Mouse (Mus musculus): ENCODE results near the gene Rab11fip3. TPM values are rescaled to one million over a fixed set of nuclear protein-coding genes. Genes with fewer than 3 reads are reported as not detected.

The Rab11fip3 gene
- polyA plus RNA-seq, 1 experiment, result 19.7 TPM

GRCm38 (mm10) chr17:25967652-25968051 is 101.7 kb downstream of the Rab11fip3 start:
- H3K27me3 ChIP-seq (ENCODE audit: control insufficient read depth, insufficient read depth, insufficient read length), result no peaks in the 10 kb centered on the region
- TF ChIP-seq TCF12 (IDR thresholded peaks at IDR 0.05; ENCODE audit: insufficient read depth, poor library complexity, severe bottlenecking) (no peak), USF1 (IDR thresholded peaks at IDR 0.05; ENCODE audit: low read depth) (no peak), POLR2AphosphoS2 (IDR thresholded peaks at IDR 0.05; ENCODE audit: insufficient read length, low read depth) (no peak), TCF3 (IDR thresholded peaks at IDR 0.05; ENCODE audit: insufficient read length, low read depth) (no peak), SRF (IDR thresholded peaks at IDR 0.05; ENCODE audit: control insufficient read depth, insufficient read length, low read depth) (no peak)
- no peaks in the 10 kb centered on the region for H3K36me3 ChIP-seq (ENCODE audit: control insufficient read depth, insufficient read depth)
- H3K4me3 ChIP-seq, result no peak overlapping the region
- H3ac ChIP-seq (ENCODE audit: control insufficient read depth, insufficient read length), result no peak overlapping the region
- H3K4me2 ChIP-seq (ENCODE audit: low read depth), result no peak overlapping the region
- H3K79me2 ChIP-seq (ENCODE audit: control insufficient read depth, insufficient read depth), result peaks cover 30% of the 10 kb centered on the region

GRCm38 (mm10) chr17:25964271-25964670 is 105.1 kb downstream of the Rab11fip3 start:
- no peak for TF ChIP-seq MAX (IDR thresholded peaks at IDR 0.05; ENCODE audit: low read depth)
- TF ChIP-seq REST (IDR thresholded peaks at IDR 0.05; ENCODE audit: insufficient read depth, insufficient read length), result no peak
- no peak for TF ChIP-seq E2F4 (IDR thresholded peaks at IDR 0.05; ENCODE audit: insufficient read depth)
- no peak for TF ChIP-seq USF1 (IDR thresholded peaks at IDR 0.05; ENCODE audit: low read depth)
- no peak for TF ChIP-seq TCF12 (IDR thresholded peaks at IDR 0.05; ENCODE audit: insufficient read depth, poor library complexity, severe bottlenecking)
- TF ChIP-seq TCF3 (IDR thresholded peaks at IDR 0.05; ENCODE audit: insufficient read length, low read depth), result no peak
- TF ChIP-seq POLR2A (IDR thresholded peaks at IDR 0.05; ENCODE audit: insufficient read length, low read depth), result no peak
- no peak for TF ChIP-seq MYOD1 (IDR thresholded peaks at IDR 0.05; ENCODE audit: control insufficient read depth in 1 of 3, insufficient read length in 2 of 3, low read depth in 2 of 3)
- TF ChIP-seq SRF (IDR thresholded peaks at IDR 0.05; ENCODE audit: control insufficient read depth, insufficient read length, low read depth), result no peak
- TF ChIP-seq POLR2AphosphoS2 (IDR thresholded peaks at IDR 0.05; ENCODE audit: insufficient read length, low read depth), result no peak
- TF ChIP-seq CEBPB (IDR thresholded peaks at IDR 0.05; ENCODE audit: insufficient read depth, poor library complexity, severe bottlenecking), result no peak
- TF ChIP-seq MYOG (IDR thresholded peaks at IDR 0.05; ENCODE audit: control insufficient read depth in 1 of 3, insufficient read depth in 1 of 3, insufficient read length in 2 of 3, low read depth in 2 of 3), result no peak
- H3K27me3 ChIP-seq (ENCODE audit: control insufficient read depth, insufficient read depth, insufficient read length), result no peaks in the 10 kb centered on the region
- H3K79me2 ChIP-seq (ENCODE audit: control insufficient read depth, insufficient read depth), result peaks cover 9% of the 10 kb centered on the region
- no peak overlapping the region for H3K4me2 ChIP-seq (ENCODE audit: low read depth)
- H3ac ChIP-seq (ENCODE audit: control insufficient read depth, insufficient read length), result no peak overlapping the region
- H3K4me3 ChIP-seq, result no peak overlapping the region
- H3K36me3 ChIP-seq (ENCODE audit: control insufficient read depth, insufficient read depth), result no peaks in the 10 kb centered on the region

- no peak for TF ChIP-seq POLR2A (IDR thresholded peaks at IDR 0.05; ENCODE audit: insufficient read length, low read depth)
- no peak for TF ChIP-seq SRF (IDR thresholded peaks at IDR 0.05; ENCODE audit: control insufficient read depth, insufficient read length, low read depth)
- no peak for TF ChIP-seq TCF3 (IDR thresholded peaks at IDR 0.05; ENCODE audit: insufficient read length, low read depth)
- TF ChIP-seq POLR2AphosphoS2 (IDR thresholded peaks at IDR 0.05; ENCODE audit: insufficient read length, low read depth), result no peak
- TF ChIP-seq USF1 (IDR thresholded peaks at IDR 0.05; ENCODE audit: low read depth), result no peak
- no peak for TF ChIP-seq E2F4 (IDR thresholded peaks at IDR 0.05; ENCODE audit: insufficient read depth)
- no peak for TF ChIP-seq REST (IDR thresholded peaks at IDR 0.05; ENCODE audit: insufficient read depth, insufficient read length)
- no peak for TF ChIP-seq MYOD1 (IDR thresholded peaks at IDR 0.05; ENCODE audit: control insufficient read depth in 1 of 3, insufficient read length in 2 of 3, low read depth in 2 of 3)
- no peak for TF ChIP-seq MAX (IDR thresholded peaks at IDR 0.05; ENCODE audit: low read depth)
- no peak for TF ChIP-seq CEBPB (IDR thresholded peaks at IDR 0.05; ENCODE audit: insufficient read depth, poor library complexity, severe bottlenecking)
- no peak for TF ChIP-seq TCF12 (IDR thresholded peaks at IDR 0.05; ENCODE audit: insufficient read depth, poor library complexity, severe bottlenecking)
- no peak for TF ChIP-seq MYOG (IDR thresholded peaks at IDR 0.05; ENCODE audit: control insufficient read depth in 1 of 3, insufficient read depth in 1 of 3, insufficient read length in 2 of 3, low read depth in 2 of 3)
- no peak overlapping the region for H3K4me3 ChIP-seq
- H3K79me2 ChIP-seq (ENCODE audit: control insufficient read depth, insufficient read depth), result peaks cover under 1% of the 10 kb centered on the region
- no peak overlapping the region for H3K4me2 ChIP-seq (ENCODE audit: low read depth)
- H3K36me3 ChIP-seq (ENCODE audit: control insufficient read depth, insufficient read depth), result no peaks in the 10 kb centered on the region
- H3ac ChIP-seq (ENCODE audit: control insufficient read depth, insufficient read length), result no peak overlapping the region
- no peaks in the 10 kb centered on the region for H3K27me3 ChIP-seq (ENCODE audit: control insufficient read depth, insufficient read depth, insufficient read length)
These were observed 106.9 kb downstream of the Rab11fip3 start for GRCm38 (mm10) chr17:25962413-25962905.

GRCm38 (mm10) chr17:25961566-25961965 is 107.8 kb downstream of the Rab11fip3 start:
- H3K4me2 ChIP-seq (ENCODE audit: low read depth), result no peak overlapping the region
- H3K36me3 ChIP-seq (ENCODE audit: control insufficient read depth, insufficient read depth), result no peaks in the 10 kb centered on the region

More at GRCm38 (mm10) chr17:25961566-25961965, 107.8 kb downstream of the Rab11fip3 start:
- TF ChIP-seq USF1 (IDR thresholded peaks at IDR 0.05; ENCODE audit: low read depth) (no peak), MAX (IDR thresholded peaks at IDR 0.05; ENCODE audit: low read depth) (no peak), TCF12 (IDR thresholded peaks at IDR 0.05; ENCODE audit: insufficient read depth, poor library complexity, severe bottlenecking) (no peak), TCF3 (IDR thresholded peaks at IDR 0.05; ENCODE audit: insufficient read length, low read depth) (no peak), MYOD1 (IDR thresholded peaks at IDR 0.05; ENCODE audit: control insufficient read depth in 1 of 3, insufficient read length in 2 of 3, low read depth in 2 of 3) (no peak), CEBPB (IDR thresholded peaks at IDR 0.05; ENCODE audit: insufficient read depth, poor library complexity, severe bottlenecking) (no peak)
- H3K27me3 ChIP-seq (ENCODE audit: control insufficient read depth, insufficient read depth, insufficient read length), result no peaks in the 10 kb centered on the region
- no peak overlapping the region for H3ac ChIP-seq (ENCODE audit: control insufficient read depth, insufficient read length)
- no peak overlapping the region for H3K4me3 ChIP-seq
- H3K79me2 ChIP-seq (ENCODE audit: control insufficient read depth, insufficient read depth), result no peaks in the 10 kb centered on the region

Measured in myocyte (in vitro differentiated cells).